ENCODE assay signal across 11 mouse cellular contexts in the genomic region with DNA sequence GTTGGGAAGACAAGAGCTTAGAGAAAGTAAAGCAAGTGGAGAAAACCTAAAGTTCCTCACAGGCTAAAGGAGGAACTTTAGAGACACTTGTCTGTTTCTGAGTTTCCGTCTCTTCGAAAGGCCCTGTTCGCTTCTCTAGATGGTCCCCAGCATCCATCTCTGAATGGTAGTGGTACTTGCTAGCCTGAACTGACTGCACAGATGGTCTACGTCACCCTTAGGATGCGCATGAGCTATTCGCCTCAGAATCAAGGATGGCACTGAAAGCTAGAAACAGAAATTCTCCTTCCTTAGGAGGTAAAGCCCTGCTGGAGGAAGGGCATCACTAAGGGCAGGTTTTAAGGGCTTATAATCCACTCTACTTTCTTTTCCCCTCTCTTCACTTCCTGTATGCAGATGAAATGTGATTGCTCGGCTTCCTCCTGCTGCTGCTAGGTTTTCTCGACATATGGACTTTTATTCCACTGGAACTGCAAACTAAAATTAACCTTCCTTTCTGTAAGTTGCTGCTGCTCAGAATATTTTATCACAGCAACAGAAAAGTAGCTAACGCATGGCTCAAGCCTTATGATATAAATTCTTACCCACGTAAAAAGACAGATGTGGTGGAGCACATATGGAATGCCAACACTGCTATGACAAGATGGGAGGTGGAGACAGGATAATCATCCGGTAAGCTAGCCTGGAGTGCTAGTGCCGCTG.
"Had no signal": no experiment of that assay in that cellular context is flagged by ENCODE, and none has a peak within 500 bp of the region (broad histone marks: within the 10 kb centered on the region; RNA-seq: fewer than 3 reads in every experiment).

No protein-coding gene starts in this region.

- ATAC-seq: liver, postnatal 0 days; lung, postnatal 0 days; midbrain, embryonic 15.5 days had no signal

- DNase-seq: kidney, adult 8-10 months; kidney, postnatal 10 days; kidney, postnatal 36 days; liver, postnatal 0 days; lung, embryonic 14.5 days; right cerebral cortex, postnatal 25 days; thymus, adult 2 months; thymus, postnatal 14 days; thymus, postnatal 4 days had no signal
